Mouse (Mus musculus): ENCODE data around the gene Lrpprc. TPM values are rescaled to one million over a fixed set of nuclear protein-coding genes. Genes with fewer than 3 reads are reported as not detected.

Gene Lrpprc
- polyA plus RNA-seq, 1 experiment from 2014 or later = 21.0 TPM

DNA sequence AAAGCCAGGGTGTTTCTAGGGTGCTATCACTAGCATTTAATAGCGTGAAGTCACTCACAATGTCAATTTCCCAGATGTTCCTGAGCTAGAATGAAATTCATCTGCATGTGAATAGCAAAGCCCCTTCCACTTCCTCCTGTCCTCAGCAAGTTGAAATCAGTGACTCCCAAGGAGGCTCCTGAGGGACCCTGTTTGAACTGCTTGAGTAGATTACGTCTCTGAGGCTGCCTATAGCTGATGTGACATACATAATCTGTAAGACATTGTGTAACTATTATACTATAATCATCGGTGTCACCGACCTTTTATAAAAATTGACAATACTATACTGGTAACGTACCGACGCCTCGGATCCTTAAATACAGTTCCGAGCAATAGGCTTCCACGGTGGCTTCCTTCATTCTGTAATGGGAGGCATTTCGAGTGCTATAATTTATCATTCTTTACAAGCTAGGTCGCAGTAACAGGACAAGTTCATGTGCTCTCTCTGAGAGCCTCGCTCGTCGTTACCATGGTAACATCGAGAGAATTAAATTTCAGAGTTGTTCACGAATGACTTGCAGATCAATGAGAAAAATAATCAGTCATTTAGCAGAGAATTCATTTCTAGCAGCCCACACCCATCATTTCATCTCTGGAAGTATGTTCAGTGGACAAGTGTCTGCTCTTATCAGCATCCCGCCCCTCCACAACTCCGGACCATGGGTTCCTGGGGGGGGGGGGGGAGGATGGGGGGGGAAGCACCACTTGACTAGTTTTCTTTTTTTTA, 133.8 kb downstream of the Lrpprc start:
- Histone ChIP-seq H3K36me3 (ENCODE audit: inconsistent target) (no peaks in the 10 kb centered on the region), H3K79me2 (ENCODE audit: inconsistent target) (no peaks in the 10 kb centered on the region), H3K27ac (no peak overlapping the region), H3K4me3 (ENCODE audit: inconsistent target) (no peak overlapping the region)
- 96% methylated on average over 18 of the region's 19 CpGs for WGBS (ENCODE audit: missing documents)

- H3K36me3 ChIP-seq (ENCODE audit: inconsistent target) = no peaks in the 10 kb centered on the region
- no peak overlapping the region for H3K4me3 ChIP-seq (ENCODE audit: inconsistent target)
- H3K27ac ChIP-seq = no peak overlapping the region
- H3K79me2 ChIP-seq (ENCODE audit: inconsistent target) = no peaks in the 10 kb centered on the region
- WGBS (ENCODE audit: missing documents) = 79% methylated on average over 5 of the region's 5 CpGs
Observed at GRCm38 (mm10) chr17:84656205-84656604, 134.4 kb downstream of the Lrpprc start.

Other genes with a start within 250 kb of the Lrpprc start
- gene Dync2li1, start 164.3 kb downstream of the Lrpprc start, polyA plus RNA-seq (2018) = 2.6 to 4.0 TPM (median 3.8 TPM) in 3 replicates
- not detected in 3 replicates for gene Abcg8, start 114.5 kb downstream of the Lrpprc start, polyA plus RNA-seq (2018)
- gene Abcg5, start 107.8 kb downstream of the Lrpprc start, polyA plus RNA-seq (2018) = not detected in 3 replicates
- gene Ppm1b, start 166.0 kb upstream of the Lrpprc start, polyA plus RNA-seq (2018) = 21.6 to 28.9 TPM (median 27.6 TPM) in 3 replicates
- gene Slc3a1, start 237.6 kb upstream of the Lrpprc start, polyA plus RNA-seq (2018) = not detected in 3 replicates